Mouse (Mus musculus): ENCODE measurements around the gene Plxnc1. TPM values are rescaled to one million over a fixed set of nuclear protein-coding genes. Genes with fewer than 3 reads are reported as not detected.

The Plxnc1 gene
- polyA plus RNA-seq, 1 experiment from 2014 or later: 1.3 TPM

- Histone ChIP-seq H3K4me3 (no peak overlapping the region), H3K9me3 (no peaks in the 10 kb centered on the region), H3K4me1 (peaks cover 17% of the 10 kb centered on the region), H3K27me3 (replicated peaks; ENCODE audit: low read depth, poor library complexity, severe bottlenecking) (no peaks in the 10 kb centered on the region), H3K36me3 (replicated peaks) (peaks cover 18% of the 10 kb centered on the region), H3K27ac (replicated peaks) (no peak overlapping the region)
- peak; percentile 25 for DNase-seq (ENCODE audit: low spot score)
- 25% methylated on average over 2 of the region's 2 CpGs for WGBS
These were observed 145.0 kb downstream of the Plxnc1 start for GRCm38 (mm10) chr10:94799485-94800239.

DNA sequence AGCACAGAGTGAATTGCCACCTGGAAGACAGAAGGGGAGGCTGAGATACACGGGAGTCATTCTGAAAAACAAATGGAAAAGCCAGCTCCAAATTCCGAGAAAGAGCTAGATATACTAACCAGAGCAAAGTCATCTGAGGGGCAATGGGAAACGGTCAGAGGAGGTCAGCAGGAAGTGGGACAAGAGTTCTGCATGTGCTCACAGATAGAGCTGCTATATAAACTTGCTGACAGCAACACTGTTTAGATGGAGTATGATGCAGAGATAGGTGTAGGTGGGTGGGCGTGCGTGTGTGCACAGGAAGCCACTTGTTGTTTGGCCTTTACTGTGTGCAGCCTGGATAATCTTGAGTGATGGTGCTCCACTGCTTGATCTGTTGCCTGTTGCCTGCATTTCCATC, 146.5 kb downstream of the Plxnc1 start:
- 83% methylated on average over 5 of the region's 5 CpGs for WGBS
- DNase-seq (ENCODE audit: low spot score): no peak
- Histone ChIP-seq H3K4me3 (no peak overlapping the region), H3K4me1 (peaks cover 10% of the 10 kb centered on the region), H3K36me3 (replicated peaks) (peaks cover 29% of the 10 kb centered on the region), H3K9me3 (no peaks in the 10 kb centered on the region), H3K27me3 (replicated peaks; ENCODE audit: low read depth, poor library complexity, severe bottlenecking) (no peaks in the 10 kb centered on the region), H3K27ac (replicated peaks) (no peak overlapping the region)

DNA sequence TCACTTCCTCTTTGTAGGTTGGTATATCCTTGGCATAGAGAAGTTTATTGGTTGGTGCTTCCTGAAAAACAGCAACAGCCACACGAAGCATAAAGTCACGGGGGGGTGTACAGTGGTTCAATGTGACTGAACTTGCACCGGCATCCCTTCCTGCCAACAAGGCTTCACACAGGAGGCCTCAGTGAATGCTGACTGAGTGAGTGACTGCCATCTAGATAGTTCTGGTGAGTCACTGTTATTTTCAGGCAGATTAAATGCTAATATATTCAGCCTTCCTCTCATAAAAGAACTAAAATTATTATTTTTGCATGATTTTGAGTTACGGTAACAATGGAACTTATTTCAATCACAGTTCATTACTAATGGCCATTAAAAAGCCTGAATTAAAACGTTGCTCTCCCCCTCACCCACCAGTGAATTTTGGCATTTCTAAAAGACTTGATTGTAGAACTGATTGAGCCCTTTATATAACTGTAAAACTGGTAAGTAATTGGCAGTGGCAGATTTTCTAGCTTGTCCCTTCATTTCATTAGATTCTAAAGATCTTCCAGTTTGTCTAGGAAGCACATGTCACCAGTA, 149.9 kb downstream of the Plxnc1 start:
- no peak for DNase-seq (ENCODE audit: low spot score)
- Histone ChIP-seq H3K36me3 (replicated peaks) (peaks cover 38% of the 10 kb centered on the region), H3K4me3 (no peak overlapping the region), H3K9me3 (no peaks in the 10 kb centered on the region), H3K27me3 (replicated peaks; ENCODE audit: low read depth, poor library complexity, severe bottlenecking) (no peaks in the 10 kb centered on the region), H3K27ac (replicated peaks) (no peak overlapping the region), H3K4me1 (peaks cover 6% of the 10 kb centered on the region)
- WGBS: 93% methylated on average over 5 of the region's 5 CpGs

GRCm38 (mm10) chr10:94793914-94794313, 150.7 kb downstream of the Plxnc1 start:
- WGBS: 94% methylated on average over 3 of the region's 3 CpGs

DNA sequence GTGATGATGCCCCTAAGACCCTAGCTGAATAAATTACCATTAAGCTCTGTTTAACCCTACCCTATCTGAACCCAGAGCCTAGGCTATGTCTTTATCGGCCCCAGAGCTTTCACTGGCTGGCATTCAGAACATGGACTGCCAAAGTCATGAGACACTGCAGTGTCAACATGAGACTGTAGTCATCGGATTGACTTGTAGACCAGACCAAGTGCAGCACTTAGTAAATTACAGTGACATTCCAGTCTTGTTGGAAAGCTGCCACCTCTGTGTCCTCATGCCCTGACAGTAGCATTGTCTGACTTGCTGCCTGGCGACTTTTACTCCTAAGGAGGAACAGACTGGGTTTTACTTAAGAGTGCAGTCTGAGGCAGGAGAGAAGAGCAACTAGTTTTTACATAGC, 155.4 kb downstream of the Plxnc1 start:
- WGBS: 81% methylated on average over 3 of the region's 3 CpGs
- Histone ChIP-seq H3K36me3 (replicated peaks) (peaks cover 45% of the 10 kb centered on the region), H3K4me3 (no peak overlapping the region), H3K27me3 (replicated peaks; ENCODE audit: low read depth, poor library complexity, severe bottlenecking) (no peaks in the 10 kb centered on the region), H3K4me1 (no peaks in the 10 kb centered on the region), H3K9me3 (no peaks in the 10 kb centered on the region), H3K27ac (replicated peaks) (no peak overlapping the region)
- no peak for DNase-seq (ENCODE audit: low spot score)

More at GRCm38 (mm10) chr10:94793914-94794313, 150.7 kb downstream of the Plxnc1 start:
- no peak for DNase-seq (ENCODE audit: low spot score)
- Histone ChIP-seq H3K36me3 (replicated peaks) (peaks cover 45% of the 10 kb centered on the region), H3K4me3 (no peak overlapping the region), H3K9me3 (no peaks in the 10 kb centered on the region), H3K27ac (replicated peaks) (no peak overlapping the region), H3K4me1 (no peaks in the 10 kb centered on the region), H3K27me3 (replicated peaks; ENCODE audit: low read depth, poor library complexity, severe bottlenecking) (no peaks in the 10 kb centered on the region)

DNA sequence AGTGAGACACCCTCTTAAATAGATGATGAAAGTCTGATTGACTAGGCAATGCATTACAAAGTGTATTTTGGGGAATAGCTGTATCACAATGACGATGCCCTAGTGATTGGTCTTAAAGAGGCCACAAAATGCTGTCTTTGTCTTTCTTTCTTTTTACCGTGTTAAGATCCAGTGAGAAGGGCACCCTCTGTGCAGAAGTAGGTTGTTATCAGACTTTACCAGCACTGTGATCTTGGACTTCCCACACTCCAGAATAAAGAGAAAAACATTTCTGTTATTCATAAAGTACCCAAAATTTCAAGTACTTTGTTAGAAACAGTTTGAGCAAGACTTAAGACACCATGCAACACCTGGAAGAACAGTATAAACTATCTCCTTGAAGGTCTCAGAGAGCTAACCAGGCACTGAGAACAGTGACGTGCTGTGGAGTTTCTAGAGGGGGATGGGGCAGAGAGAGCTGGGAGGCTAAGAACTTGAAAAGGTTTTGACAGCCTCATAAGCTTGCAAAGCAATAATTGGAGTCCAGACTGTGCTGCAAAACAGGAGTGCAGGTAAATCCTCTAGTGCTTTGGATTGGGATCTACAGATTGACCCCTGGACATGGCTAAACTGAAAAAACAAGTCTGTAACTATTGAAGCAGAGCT, 163.9 kb downstream of the Plxnc1 start:
- Histone ChIP-seq H3K4me1 (no peaks in the 10 kb centered on the region), H3K27me3 (replicated peaks; ENCODE audit: low read depth, poor library complexity, severe bottlenecking) (no peaks in the 10 kb centered on the region), H3K36me3 (replicated peaks) (peaks cover 13% of the 10 kb centered on the region), H3K27ac (replicated peaks) (no peak overlapping the region), H3K9me3 (no peaks in the 10 kb centered on the region), H3K4me3 (no peak overlapping the region)
- DNase-seq (ENCODE audit: low spot score): no peak
- 86% methylated on average over 3 of the region's 3 CpGs for WGBS

DNA sequence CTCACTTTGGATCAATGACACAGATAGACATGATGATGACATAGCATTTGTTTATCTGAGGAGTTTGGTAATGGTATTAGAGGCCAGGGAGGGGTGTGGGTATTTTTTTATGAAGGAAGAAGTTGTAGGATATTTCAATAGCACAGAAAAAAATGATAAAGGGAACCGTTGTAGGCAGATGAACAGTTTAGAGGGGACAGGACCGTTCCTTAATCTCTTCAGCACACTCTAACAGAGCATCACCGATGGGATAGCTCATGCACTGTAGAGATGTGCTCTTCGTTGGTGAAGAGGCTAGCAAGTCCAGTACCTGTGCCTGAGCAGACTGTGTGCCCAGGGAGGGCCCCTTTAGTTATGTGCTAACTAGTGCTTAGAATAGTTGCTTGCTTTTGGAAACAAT, 165.3 kb downstream of the Plxnc1 start:
- H3K36me3 ChIP-seq (replicated peaks): peaks cover 17% of the 10 kb centered on the region
- no peaks in the 10 kb centered on the region for H3K4me1 ChIP-seq
- 95% methylated on average over 4 of the region's 4 CpGs for WGBS

DNA sequence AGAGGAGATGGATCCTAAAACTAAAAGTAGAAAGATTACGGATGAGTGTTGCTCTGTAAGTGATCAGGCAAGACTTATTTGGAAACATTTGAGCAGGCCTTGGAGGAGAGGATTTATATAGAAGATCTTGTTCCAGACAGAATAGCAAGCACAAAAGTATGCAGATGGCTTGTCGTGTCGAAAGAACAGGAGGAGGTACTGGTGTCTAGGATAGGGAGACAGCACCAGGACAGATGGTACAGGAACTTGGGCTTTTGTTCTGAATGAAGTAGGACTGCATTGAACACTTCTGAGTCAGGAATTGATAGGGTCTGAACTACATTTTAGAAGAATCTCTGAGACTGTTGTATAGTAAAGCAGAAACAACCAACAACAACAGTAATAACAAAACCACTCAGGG, 167.1 kb downstream of the Plxnc1 start:
- Histone ChIP-seq H3K9me3 (no peaks in the 10 kb centered on the region), H3K27me3 (replicated peaks; ENCODE audit: low read depth, poor library complexity, severe bottlenecking) (no peaks in the 10 kb centered on the region), H3K36me3 (replicated peaks) (peaks cover 17% of the 10 kb centered on the region), H3K27ac (replicated peaks) (no peak overlapping the region), H3K4me1 (no peaks in the 10 kb centered on the region), H3K4me3 (no peak overlapping the region)
- 90% methylated on average over 3 of the region's 3 CpGs for WGBS
- DNase-seq (ENCODE audit: low spot score): no peak

More for the DNA sequence above, 165.3 kb downstream of the Plxnc1 start:
- H3K9me3 ChIP-seq: no peaks in the 10 kb centered on the region
- no peaks in the 10 kb centered on the region for H3K27me3 ChIP-seq (replicated peaks; ENCODE audit: low read depth, poor library complexity, severe bottlenecking)
- DNase-seq (ENCODE audit: low spot score): no peak
- no peak overlapping the region for H3K4me3 ChIP-seq
- H3K27ac ChIP-seq (replicated peaks): no peak overlapping the region

DNA sequence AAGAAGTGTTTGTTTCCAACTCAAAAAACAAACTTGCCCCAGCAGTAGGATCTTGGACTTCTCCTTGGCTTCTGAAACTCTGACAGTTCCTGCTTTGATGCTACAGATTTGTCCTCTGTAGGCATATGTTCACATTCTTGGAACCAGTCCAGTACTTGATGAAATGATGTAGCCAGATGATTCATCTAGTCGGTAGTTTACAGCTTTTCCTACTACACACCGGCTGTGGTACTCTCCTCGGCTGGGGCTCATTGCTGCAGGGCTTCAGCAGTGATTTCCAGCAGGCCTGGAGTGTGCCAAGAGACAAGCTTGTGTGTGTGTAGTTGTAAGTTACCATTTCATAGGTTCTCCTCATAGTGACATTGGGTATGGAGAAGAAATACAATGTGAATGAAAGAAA, 173.1 kb downstream of the Plxnc1 start:
- DNase-seq (ENCODE audit: low spot score): no peak
- WGBS: 87% methylated on average over 3 of the region's 3 CpGs

DNA sequence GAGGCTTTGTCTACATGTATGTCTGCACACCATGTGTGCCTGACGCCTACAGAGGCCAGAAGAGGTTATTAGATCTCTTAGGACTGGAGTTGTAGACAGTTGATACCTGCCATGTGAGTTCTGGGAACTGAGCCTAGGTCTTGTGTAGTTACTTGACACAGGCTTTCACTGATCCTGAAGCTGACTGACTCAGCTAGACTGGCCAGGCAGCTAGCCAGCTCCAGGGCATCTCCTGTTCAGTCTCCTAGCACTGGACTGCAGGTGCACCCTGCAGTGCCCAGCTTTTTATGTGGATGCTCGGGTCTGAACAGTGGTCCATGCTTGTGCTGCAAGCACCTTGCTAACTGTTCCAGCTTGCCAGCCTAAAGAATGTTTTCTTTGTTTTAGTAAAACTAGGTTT, 197.6 kb downstream of the Plxnc1 start:
- Histone ChIP-seq H3K4me1 (no peaks in the 10 kb centered on the region), H3K27me3 (replicated peaks; ENCODE audit: low read depth, poor library complexity, severe bottlenecking) (no peaks in the 10 kb centered on the region), H3K4me3 (no peak overlapping the region), H3K27ac (replicated peaks) (no peak overlapping the region), H3K9me3 (no peaks in the 10 kb centered on the region), H3K36me3 (replicated peaks) (peaks cover 23% of the 10 kb centered on the region)
- WGBS: 89% methylated on average over 2 of the region's 2 CpGs
- DNase-seq (ENCODE audit: low spot score): no peak

More for the DNA sequence above, 173.1 kb downstream of the Plxnc1 start:
- Histone ChIP-seq H3K36me3 (replicated peaks) (peaks cover 10% of the 10 kb centered on the region), H3K4me3 (no peak overlapping the region), H3K9me3 (no peaks in the 10 kb centered on the region), H3K27ac (replicated peaks) (no peak overlapping the region), H3K4me1 (0 out of 2 replicates have a peak, but pooled peaks cover 3% of the 10 kb centered on the region), H3K27me3 (replicated peaks; ENCODE audit: low read depth, poor library complexity, severe bottlenecking) (no peaks in the 10 kb centered on the region)

DNA sequence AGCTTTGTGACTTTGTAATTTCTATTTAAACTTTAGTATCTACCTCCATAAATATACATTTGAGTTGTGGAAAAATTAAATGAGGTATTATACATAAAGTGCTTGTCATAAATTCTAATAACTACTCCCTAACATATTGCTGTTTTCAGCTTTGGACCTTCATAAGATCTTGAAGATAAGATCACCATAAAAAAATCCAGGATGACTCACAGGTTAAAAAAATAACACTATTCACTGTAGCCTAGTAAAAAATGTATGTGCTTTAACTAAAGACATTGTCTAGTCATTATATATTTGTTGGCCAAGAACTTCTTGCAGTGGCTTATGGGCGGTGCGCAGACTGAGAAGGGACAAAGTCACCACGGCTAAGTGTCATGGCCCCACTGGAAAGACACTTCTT, 203.2 kb downstream of the Plxnc1 start:
- H3K27ac ChIP-seq (replicated peaks): no peak overlapping the region
- H3K4me1 ChIP-seq: no peaks in the 10 kb centered on the region
- H3K36me3 ChIP-seq (replicated peaks): peaks cover 9% of the 10 kb centered on the region
- H3K27me3 ChIP-seq (replicated peaks; ENCODE audit: low read depth, poor library complexity, severe bottlenecking): no peaks in the 10 kb centered on the region
- no peaks in the 10 kb centered on the region for H3K9me3 ChIP-seq
- H3K4me3 ChIP-seq: no peak overlapping the region
- 96% methylated on average over 3 of the region's 3 CpGs for WGBS
- DNase-seq (ENCODE audit: low spot score): no peak
